Mouse (Mus musculus): ENCODE measurements around the gene Olfr279.
"Not testable (repeated sequence)": the region's sequence is repeated elsewhere in the genome, so short reads cannot be mapped to it uniquely, and the experiment has no call there.

The Olfr279 gene

GRCm38 (mm10) chr15:98511386-98511928 lies 19.3 kb downstream of the Olfr279 start:
- DNase-seq (ENCODE audit: low read depth): no peak

- no peak for DNase-seq (ENCODE audit: low read depth)
These were observed 20.0 kb downstream of the Olfr279 start for GRCm38 (mm10) chr15:98512232-98512631.

GRCm38 (mm10) chr15:98512799-98513321 lies 20.7 kb downstream of the Olfr279 start:
- no peak for DNase-seq (ENCODE audit: low read depth)

GRCm38 (mm10) chr15:98513676-98514075 lies 21.5 kb downstream of the Olfr279 start:
- not testable (repeated sequence) for DNase-seq (ENCODE audit: low read depth)

GRCm38 (mm10) chr15:98514146-98514545 lies 21.9 kb downstream of the Olfr279 start:
- no peak for DNase-seq (ENCODE audit: low read depth)

- not testable (repeated sequence) for DNase-seq (ENCODE audit: low read depth)
These were observed 22.6 kb downstream of the Olfr279 start for GRCm38 (mm10) chr15:98514845-98515244.

GRCm38 (mm10) chr15:98517380-98518355 lies 25.5 kb downstream of the Olfr279 start:
- DNase-seq (ENCODE audit: low read depth): peak; percentile 58

GRCm38 (mm10) chr15:98521245-98521644 lies 29.0 kb downstream of the Olfr279 start:
- no peak for DNase-seq (ENCODE audit: low read depth)

GRCm38 (mm10) chr15:98526057-98526456 lies 33.9 kb downstream of the Olfr279 start:
- DNase-seq (ENCODE audit: low read depth): no peak

GRCm38 (mm10) chr15:98527056-98527771 lies 35.0 kb downstream of the Olfr279 start:
- DNase-seq (ENCODE audit: low read depth): no peak

- no peak for DNase-seq (ENCODE audit: low read depth)
These were observed 35.9 kb downstream of the Olfr279 start for GRCm38 (mm10) chr15:98528066-98528563.

GRCm38 (mm10) chr15:98532281-98532680 lies 40.1 kb downstream of the Olfr279 start:
- DNase-seq (ENCODE audit: low read depth): no peak

- peak; percentile 35 for DNase-seq (ENCODE audit: low read depth)
These were observed 40.9 kb downstream of the Olfr279 start for GRCm38 (mm10) chr15:98533035-98533531.

- peak; percentile 96 for DNase-seq (ENCODE audit: low read depth)
These were observed 41.9 kb downstream of the Olfr279 start, which contains the start of gene Kansl2 for GRCm38 (mm10) chr15:98533881-98534627. Gene Kansl2 (minus strand): TSS chr15:98534264.

- no peak for DNase-seq (ENCODE audit: low read depth)
These were observed 43.7 kb downstream of the Olfr279 start for GRCm38 (mm10) chr15:98535921-98536320.

GRCm38 (mm10) chr15:98536828-98537510 lies 44.8 kb downstream of the Olfr279 start:
- DNase-seq (ENCODE audit: low read depth): no peak

- DNase-seq (ENCODE audit: low read depth): no peak
These were observed 45.7 kb downstream of the Olfr279 start for GRCm38 (mm10) chr15:98537923-98538322.

- DNase-seq (ENCODE audit: low read depth): no peak
These were observed 48.9 kb downstream of the Olfr279 start for GRCm38 (mm10) chr15:98541064-98541463.

- DNase-seq (ENCODE audit: low read depth): no peak
These were observed 51.1 kb downstream of the Olfr279 start for GRCm38 (mm10) chr15:98543341-98543740.

GRCm38 (mm10) chr15:98545151-98545550 lies 52.9 kb downstream of the Olfr279 start:
- no peak for DNase-seq (ENCODE audit: low read depth)

Measured in c-Kit-positive CD71-positive TER-119-negative erythroid progenitor cells, embryonic 14.5 days (primary cell).